ENCODE assay signal across 21 mouse cellular contexts in genomic region chr6:99100331-99100730, GRCm38 (mm10).
DNase-seq lines count a peak whose midpoint lies in the region; ATAC-seq and TF ChIP-seq lines count a peak whose summit lies in the region.
"Had no signal": no experiment of that assay in that cellular context is flagged by ENCODE, and none has a peak within 500 bp of the region (broad histone marks: within the 10 kb centered on the region; RNA-seq: fewer than 3 reads in every experiment).

No protein-coding gene starts in this region.

- H3K9ac ChIP-seq in heart, embryonic 14.5 days (ENCODE audit: low read length): no peak overlapping the region
- no peak overlapping the region for H3K9ac ChIP-seq in kidney, embryonic 16.5 days (replicated peaks; ENCODE audit: low read length)
- H3K9ac ChIP-seq: embryonic facial prominence, embryonic 12.5 days; forebrain, postnatal 0 days; hindbrain, embryonic 15.5 days; limb, embryonic 13.5 days; lung, embryonic 15.5 days had no signal

- no peak overlapping the region for H3K4me3 ChIP-seq in heart, embryonic 14.5 days (ENCODE audit: control insufficient read depth in 1 of 2, insufficient read depth in 1 of 2, low read depth in 1 of 2, low read length in 2 of 2)
- H3K4me3 ChIP-seq in kidney, embryonic 16.5 days (ENCODE audit: low read length): no peak overlapping the region
- H3K4me3 ChIP-seq in limb, embryonic 10.5 days: no peak overlapping the region
- H3K4me3 ChIP-seq in layer of hippocampus, adult 2 months: no peak overlapping the region
- H3K4me3 ChIP-seq: embryonic facial prominence, embryonic 12.5 days; hindbrain, embryonic 15.5 days; limb, embryonic 13.5 days; lung, embryonic 15.5 days; megakaryocyte, embryonic 14.5 days had no signal

- no peak for ATAC-seq in heart, embryonic 14.5 days (ENCODE audit: insufficient number of reproducible peaks, insufficient read depth, low FRiP score, low read depth)
- ATAC-seq in kidney, embryonic 16.5 days (ENCODE audit: low FRiP score, low TSS enrichment): 0 out of 2 replicates have a peak, but pooled peaks have one; percentile 24
- peak; percentile 19 for ATAC-seq in CD4-positive, CD25-positive, alpha-beta regulatory T cell, adult 4 months
- ATAC-seq: forebrain, postnatal 0 days; midbrain, embryonic 16.5 days had no signal

- peak overlapping the region; percentile 38 to 62; a peak in 3 of 4 replicates for H3K27ac ChIP-seq in heart, embryonic 14.5 days (replicated peaks in 1 of 2; ENCODE audit: control insufficient read depth in 1 of 2, insufficient read depth in 1 of 2, low read depth in 2 of 2, low read length in 2 of 2)
- no peak overlapping the region for H3K27ac ChIP-seq in kidney, embryonic 16.5 days (ENCODE audit: low read length)
- H3K27ac ChIP-seq in limb, embryonic 10.5 days: no peak overlapping the region; the same call in 1 of the 2 replicates
- H3K27ac ChIP-seq in layer of hippocampus, adult 2 months: no peak overlapping the region
- H3K27ac ChIP-seq: embryonic facial prominence, embryonic 12.5 days; hindbrain, embryonic 15.5 days; limb, embryonic 13.5 days had no signal

- no peaks in the 10 kb centered on the region for H3K36me3 ChIP-seq in heart, embryonic 14.5 days (ENCODE audit: control insufficient read depth, insufficient read depth, low read length)
- no peaks in the 10 kb centered on the region for H3K36me3 ChIP-seq in kidney, embryonic 16.5 days (ENCODE audit: insufficient read depth, low read length)
- no peaks in the 10 kb centered on the region for H3K36me3 ChIP-seq in limb, embryonic 10.5 days
- H3K36me3 ChIP-seq: embryonic facial prominence, embryonic 12.5 days; hindbrain, embryonic 15.5 days; limb, embryonic 13.5 days; lung, embryonic 15.5 days had no signal

- 26% methylated on average over 5 of the region's 5 CpGs for WGBS in heart, embryonic 14.5 days
- WGBS in kidney, embryonic 16.5 days: 26% methylated on average over 5 of the region's 5 CpGs
- 21% methylated on average over 5 of the region's 5 CpGs for WGBS in limb, embryonic 10.5 days

- H3K4me2 ChIP-seq in heart, embryonic 14.5 days (ENCODE audit: low read length): no peak overlapping the region
- H3K4me2 ChIP-seq in kidney, embryonic 16.5 days (replicated peaks; ENCODE audit: low read depth, low read length): no peak overlapping the region
- H3K4me2 ChIP-seq: embryonic facial prominence, embryonic 12.5 days; hindbrain, embryonic 15.5 days; limb, embryonic 13.5 days; lung, embryonic 15.5 days had no signal

- no peaks in the 10 kb centered on the region for H3K27me3 ChIP-seq in heart, embryonic 14.5 days (ENCODE audit: control insufficient read depth, insufficient read depth, low read length)
- no peaks in the 10 kb centered on the region for H3K27me3 ChIP-seq in kidney, embryonic 16.5 days (ENCODE audit: insufficient read depth, low read length)
- H3K27me3 ChIP-seq in limb, embryonic 10.5 days (ENCODE audit: low read depth, poor library complexity, severe bottlenecking): peaks cover 3% of the 10 kb centered on the region; the same call in 1 of the 2 replicates
- H3K27me3 ChIP-seq: embryonic facial prominence, embryonic 12.5 days; limb, embryonic 13.5 days; lung, embryonic 15.5 days; megakaryocyte, embryonic 14.5 days had no signal

- DNase-seq in heart, postnatal 14 days: no peak
- no peak for DNase-seq in kidney, postnatal 36 days
- peak; percentile 20 for DNase-seq in CD4-positive, CD25-positive, alpha-beta regulatory T cell, adult 2 months (ENCODE audit: low read depth, low spot score)
- no peak for DNase-seq in limb, embryonic 10.5 days (ENCODE audit: low spot score)
- no peak for DNase-seq in layer of hippocampus, adult 2 months (ENCODE audit: low spot score in 2 of 2)
- DNase-seq: adrenal gland, adult 8-10 months; cerebellum, adult 11 months; cerebellum, postnatal 14 days; forebrain, postnatal 0 days; kidney, adult 9 months; right cerebral cortex, adult 18-20 months; thymus, adult 2 months had no signal

- H3K4me1 ChIP-seq in heart, embryonic 14.5 days (ENCODE audit: control insufficient read depth in 2 of 2, insufficient read depth in 2 of 2, low read length in 2 of 2): peaks cover 24 to 53% of the 10 kb centered on the region in 2 experiments
- H3K4me1 ChIP-seq in kidney, embryonic 16.5 days (ENCODE audit: insufficient read depth, low read length): peaks cover 67% of the 10 kb centered on the region
- peaks cover 87% of the 10 kb centered on the region for H3K4me1 ChIP-seq in limb, embryonic 10.5 days

- intact Hi-C loops in heart, postnatal 14 days (cut with DNase I): no loop called here

- no peak for TF ChIP-seq CTCF in layer of hippocampus, adult 2 months (conservative IDR thresholded peaks at IDR 0.05)

- H3K9me3 ChIP-seq in heart, embryonic 14.5 days (ENCODE audit: control insufficient read depth, low read length): no peaks in the 10 kb centered on the region
- H3K9me3 ChIP-seq in kidney, embryonic 16.5 days (ENCODE audit: low read length): no peaks in the 10 kb centered on the region
- H3K9me3 ChIP-seq in limb, embryonic 10.5 days (replicated peaks): no peaks in the 10 kb centered on the region
- H3K9me3 ChIP-seq: embryonic facial prominence, embryonic 12.5 days; hindbrain, embryonic 15.5 days; limb, embryonic 13.5 days; lung, embryonic 15.5 days; megakaryocyte, embryonic 14.5 days had no signal

Comparison
In these comparisons a context has a peak if more than half of its experiments do, and no peak if none do; other contexts are left out.
1. H3K27ac ChIP-seq: peak in heart, embryonic 14.5 days (2 of 2); none in kidney, embryonic 16.5 days (single experiment), limb, embryonic 10.5 days (single experiment) and layer of hippocampus, adult 2 months (single experiment).